Mouse (Mus musculus): Measurements from ENCODE around the gene Sgip1. TPM values are rescaled to one million over a fixed set of nuclear protein-coding genes. Genes with fewer than 3 reads are reported as not detected.

Sgip1 gene
- polyA plus RNA-seq, 1 experiment from 2014 or later, result 7.9 TPM

- no peaks in the 10 kb centered on the region for H3K4me1 ChIP-seq
- H3K36me3 ChIP-seq, result no peaks in the 10 kb centered on the region
- H3K4me2 ChIP-seq (replicated peaks), result no peak overlapping the region
- WGBS, result 87% methylated on average over 3 of the region's 3 CpGs
- no peak for ATAC-seq (ENCODE audit: insufficient number of reproducible peaks, low FRiP score, low TSS enrichment, low read depth)
- no peak overlapping the region for H3K4me3 ChIP-seq (replicated peaks)
- H3K27me3 ChIP-seq, result no peaks in the 10 kb centered on the region
- no peaks in the 10 kb centered on the region for H3K9me3 ChIP-seq (replicated peaks)
- H3K9ac ChIP-seq, result no peak overlapping the region
- no peak overlapping the region for H3K27ac ChIP-seq (replicated peaks)
These were observed 125.4 kb downstream of the Sgip1 start for GRCm38 (mm10) chr4:102866531-102866930.

- no peak overlapping the region for H3K4me3 ChIP-seq (replicated peaks)
These were observed 130.2 kb downstream of the Sgip1 start for GRCm38 (mm10) chr4:102871274-102871673.

GRCm38 (mm10) chr4:102883142-102883541 is 142.0 kb downstream of the Sgip1 start:
- H3K27ac ChIP-seq (replicated peaks), result no peak overlapping the region
- no peak overlapping the region for H3K4me2 ChIP-seq (replicated peaks)
- H3K9ac ChIP-seq, result no peak overlapping the region
- H3K36me3 ChIP-seq, result no peaks in the 10 kb centered on the region
- no peak for ATAC-seq (ENCODE audit: insufficient number of reproducible peaks, low FRiP score, low TSS enrichment, low read depth)
- H3K27me3 ChIP-seq, result no peaks in the 10 kb centered on the region
- WGBS, result 93% methylated on average over 3 of the region's 3 CpGs
- no peak overlapping the region for H3K4me3 ChIP-seq (replicated peaks)
- no peaks in the 10 kb centered on the region for H3K4me1 ChIP-seq
- no peaks in the 10 kb centered on the region for H3K9me3 ChIP-seq (replicated peaks)

More at GRCm38 (mm10) chr4:102871274-102871673, 130.2 kb downstream of the Sgip1 start:
- Histone ChIP-seq H3K27ac (replicated peaks) (no peak overlapping the region), H3K27me3 (no peaks in the 10 kb centered on the region), H3K4me2 (replicated peaks) (no peak overlapping the region), H3K9me3 (replicated peaks) (no peaks in the 10 kb centered on the region), H3K9ac (no peak overlapping the region), H3K4me1 (no peaks in the 10 kb centered on the region), H3K36me3 (no peaks in the 10 kb centered on the region)
- no peak for ATAC-seq (ENCODE audit: insufficient number of reproducible peaks, low FRiP score, low TSS enrichment, low read depth)
- WGBS, result 55% methylated on average over 4 of the region's 4 CpGs

- Histone ChIP-seq H3K9me3 (replicated peaks) (no peaks in the 10 kb centered on the region), H3K27me3 (no peaks in the 10 kb centered on the region), H3K27ac (replicated peaks) (no peak overlapping the region), H3K4me1 (no peaks in the 10 kb centered on the region), H3K36me3 (no peaks in the 10 kb centered on the region), H3K9ac (no peak overlapping the region), H3K4me3 (replicated peaks) (no peak overlapping the region), H3K4me2 (replicated peaks) (no peak overlapping the region)
- ATAC-seq (ENCODE audit: insufficient number of reproducible peaks, low FRiP score, low TSS enrichment, low read depth), result no peak
- 92% methylated on average over 4 of the region's 4 CpGs for WGBS
These were observed 143.1 kb downstream of the Sgip1 start for GRCm38 (mm10) chr4:102884228-102884627.

GRCm38 (mm10) chr4:102886459-102886858 is 145.4 kb downstream of the Sgip1 start:
- H3K4me3 ChIP-seq (replicated peaks), result no peak overlapping the region
- 50% methylated on average over 2 of the region's 2 CpGs for WGBS

GRCm38 (mm10) chr4:102886902-102887301 is 145.8 kb downstream of the Sgip1 start:
- ATAC-seq (ENCODE audit: insufficient number of reproducible peaks, low FRiP score, low TSS enrichment, low read depth), result no peak
- no peaks in the 10 kb centered on the region for H3K27me3 ChIP-seq
- H3K27ac ChIP-seq (replicated peaks), result no peak overlapping the region
- H3K4me2 ChIP-seq (replicated peaks), result no peak overlapping the region
- no peak overlapping the region for H3K9ac ChIP-seq
- no peaks in the 10 kb centered on the region for H3K9me3 ChIP-seq (replicated peaks)
- WGBS, result 82% methylated on average over 4 of the region's 4 CpGs
- H3K4me3 ChIP-seq (replicated peaks), result no peak overlapping the region
- no peaks in the 10 kb centered on the region for H3K4me1 ChIP-seq
- no peaks in the 10 kb centered on the region for H3K36me3 ChIP-seq

More at GRCm38 (mm10) chr4:102886459-102886858, 145.4 kb downstream of the Sgip1 start:
- Histone ChIP-seq H3K4me1 (no peaks in the 10 kb centered on the region), H3K27me3 (no peaks in the 10 kb centered on the region), H3K9ac (no peak overlapping the region), H3K9me3 (replicated peaks) (no peaks in the 10 kb centered on the region), H3K36me3 (no peaks in the 10 kb centered on the region), H3K27ac (replicated peaks) (no peak overlapping the region), H3K4me2 (replicated peaks) (no peak overlapping the region)
- ATAC-seq (ENCODE audit: insufficient number of reproducible peaks, low FRiP score, low TSS enrichment, low read depth), result no peak

GRCm38 (mm10) chr4:102887770-102888689 is 146.9 kb downstream of the Sgip1 start:
- WGBS, result 74% methylated on average over 14 of the region's 14 CpGs
- no peak overlapping the region for H3K4me2 ChIP-seq (replicated peaks)
- H3K36me3 ChIP-seq, result no peaks in the 10 kb centered on the region
- no peak for ATAC-seq (ENCODE audit: insufficient number of reproducible peaks, low FRiP score, low TSS enrichment, low read depth)
- no peak overlapping the region for H3K9ac ChIP-seq
- no peak overlapping the region for H3K4me3 ChIP-seq (replicated peaks)
- no peaks in the 10 kb centered on the region for H3K9me3 ChIP-seq (replicated peaks)
- H3K4me1 ChIP-seq, result no peaks in the 10 kb centered on the region
- no peaks in the 10 kb centered on the region for H3K27me3 ChIP-seq
- no peak overlapping the region for H3K27ac ChIP-seq (replicated peaks)

GRCm38 (mm10) chr4:102895866-102896265 is 154.8 kb downstream of the Sgip1 start:
- no peaks in the 10 kb centered on the region for H3K4me1 ChIP-seq
- no peaks in the 10 kb centered on the region for H3K36me3 ChIP-seq
- 96% methylated on average over 2 of the region's 2 CpGs for WGBS
- no peak overlapping the region for H3K4me3 ChIP-seq (replicated peaks)
- no peaks in the 10 kb centered on the region for H3K27me3 ChIP-seq
- ATAC-seq (ENCODE audit: insufficient number of reproducible peaks, low FRiP score, low TSS enrichment, low read depth), result no peak
- H3K27ac ChIP-seq (replicated peaks), result no peak overlapping the region
- H3K4me2 ChIP-seq (replicated peaks), result no peak overlapping the region
- H3K9me3 ChIP-seq (replicated peaks), result no peaks in the 10 kb centered on the region
- no peak overlapping the region for H3K9ac ChIP-seq

- 65% methylated on average over 4 of the region's 4 CpGs for WGBS
- ATAC-seq (ENCODE audit: insufficient number of reproducible peaks, low FRiP score, low TSS enrichment, low read depth), result no peak
- H3K36me3 ChIP-seq, result no peaks in the 10 kb centered on the region
- no peaks in the 10 kb centered on the region for H3K4me1 ChIP-seq
- H3K4me2 ChIP-seq (replicated peaks), result no peak overlapping the region
- H3K27ac ChIP-seq (replicated peaks), result no peak overlapping the region
- no peak overlapping the region for H3K9ac ChIP-seq
- no peak overlapping the region for H3K4me3 ChIP-seq (replicated peaks)
- no peaks in the 10 kb centered on the region for H3K9me3 ChIP-seq (replicated peaks)
- H3K27me3 ChIP-seq, result no peaks in the 10 kb centered on the region
These were observed 157.9 kb downstream of the Sgip1 start for GRCm38 (mm10) chr4:102898987-102899386.

GRCm38 (mm10) chr4:102899683-102900082 is 158.6 kb downstream of the Sgip1 start:
- no peak overlapping the region for H3K4me2 ChIP-seq (replicated peaks)
- no peaks in the 10 kb centered on the region for H3K4me1 ChIP-seq
- 78% methylated on average over 5 of the region's 5 CpGs for WGBS
- no peaks in the 10 kb centered on the region for H3K9me3 ChIP-seq (replicated peaks)
- H3K4me3 ChIP-seq (replicated peaks), result no peak overlapping the region
- H3K9ac ChIP-seq, result no peak overlapping the region
- no peak overlapping the region for H3K27ac ChIP-seq (replicated peaks)
- no peaks in the 10 kb centered on the region for H3K36me3 ChIP-seq
- H3K27me3 ChIP-seq, result no peaks in the 10 kb centered on the region
- no peak for ATAC-seq (ENCODE audit: insufficient number of reproducible peaks, low FRiP score, low TSS enrichment, low read depth)

GRCm38 (mm10) chr4:102900166-102900565 is 159.1 kb downstream of the Sgip1 start:
- H3K27me3 ChIP-seq, result no peaks in the 10 kb centered on the region
- no peak overlapping the region for H3K4me3 ChIP-seq (replicated peaks)
- H3K36me3 ChIP-seq, result no peaks in the 10 kb centered on the region
- no peak for ATAC-seq (ENCODE audit: insufficient number of reproducible peaks, low FRiP score, low TSS enrichment, low read depth)
- no peaks in the 10 kb centered on the region for H3K4me1 ChIP-seq
- no peak overlapping the region for H3K4me2 ChIP-seq (replicated peaks)
- WGBS, result 86% methylated on average over 6 of the region's 6 CpGs
- no peak overlapping the region for H3K9ac ChIP-seq
- no peaks in the 10 kb centered on the region for H3K9me3 ChIP-seq (replicated peaks)
- H3K27ac ChIP-seq (replicated peaks), result no peak overlapping the region
